Mouse (Mus musculus) kidney, postnatal 0 days (tissue): ENCODE results near the gene Dppa4. TPM values are rescaled to one million over a fixed set of nuclear protein-coding genes. Genes with fewer than 3 reads are reported as not detected.
"Not testable (repeated sequence)": the region's sequence is repeated elsewhere in the genome, so short reads cannot be mapped to it uniquely, and the experiment has no call there.

Experiments used
- ATAC-seq: fragments of 200-750 bp; cut with Nextera tagmentation; replicated peaks from 2 replicates; pipeline ENCODE4 v1.8.0; 2017; ENCODE audit warnings: low read depth, moderate number of reproducible peaks, moderate TSS enrichment, moderate library complexity; ENCODE audit not compliant: low FRiP score
- DNase-seq: peaks from one replicate; pipeline ENCODE4 v3.0.0-alpha.2; 2016; ENCODE audit warnings: low spot score
- H3K27ac ChIP-seq: fragments of 300-500 bp; sonication (generic); 2 replicates; pipeline ENCODE4 v1.5.1; 2014; ENCODE audit warnings: mild to moderate bottlenecking
- H3K27me3 ChIP-seq: fragments of 300-500 bp; sonication (generic); 2 replicates; pipeline ENCODE4 v1.6.1; 2014; ENCODE audit warnings: low read length, mixed read lengths; ENCODE audit not compliant: insufficient read depth
- H3K36me3 ChIP-seq: fragments of 300-500 bp; sonication (generic); 2 replicates; pipeline ENCODE4 v1.6.1; 2014; ENCODE audit warnings: low read length, mixed read lengths; ENCODE audit not compliant: insufficient read depth
- H3K4me1 ChIP-seq: fragments of 300-500 bp; sonication (generic); replicated peaks from 2 replicates; pipeline ENCODE4 v1.6.1; 2014; ENCODE audit warnings: antibody characterized with exemption, low read length, mixed read lengths; ENCODE audit not compliant: insufficient read depth
- H3K4me2 ChIP-seq: fragments of 300-500 bp; sonication (generic); 2 replicates; pipeline ENCODE4 v1.6.1; 2014; ENCODE audit warnings: mild to moderate bottlenecking, low read length, moderate library complexity, mixed read lengths
- H3K4me3 ChIP-seq: fragments of 300-500 bp; sonication (generic); replicated peaks from 2 replicates; pipeline ENCODE4 v1.5.1; 2014; ENCODE audit warnings: low read depth, low read length
- H3K9ac ChIP-seq: fragments of 300-500 bp; sonication (generic); 2 replicates; pipeline ENCODE4 v1.6.1; 2014; ENCODE audit warnings: low read depth, low read length
- H3K9me3 ChIP-seq: fragments of 300-500 bp; sonication (generic); replicated peaks from 2 replicates; pipeline ENCODE4 v1.6.1; 2016; ENCODE audit warnings: low read length, inconsistent platforms, mixed read lengths
- CTCF ChIP-seq: IDR thresholded peaks from 2 replicates; pipeline ENCODE4 v1.5.1; 2016; ENCODE audit warnings: antibody characterized with exemption, low read depth, mild to moderate bottlenecking, moderate library complexity
- WGBS: fragments of 180-500 bp; shearing (Covaris S2); extraction: QIAGEN DNeasy Blood & Tissue Kit; methylation state at CpG from one replicate; pipeline ENCODE4 v1.1.7; 2014; 5-methylcytosine and 5-hydroxymethylcytosine counted together
- polyA plus RNA-seq: library from polyadenylated mRNA; unstranded; fragments of >200 nt; fragmentation: Nextera tagmentation; extraction: Ambion mirVana; gene quantifications from 2 replicates; pipeline ENCODE4 v1.2.1, GENCODE M21; 2015

Dppa4 gene
- polyA plus RNA-seq, 1 experiment from 2014 or later: not detected

GRCm38 (mm10) chr16:48299884-48300283, 16.4 kb downstream of the Dppa4 start:
- Histone ChIP-seq H3K4me2 (no peak overlapping the region), H3K4me3 (no peak overlapping the region), H3K27me3 (no peaks in the 10 kb centered on the region), H3K27ac (no peak overlapping the region), H3K9ac (no peak overlapping the region), H3K9me3 (no peaks in the 10 kb centered on the region), H3K36me3 (no peaks in the 10 kb centered on the region), H3K4me1 (no peaks in the 10 kb centered on the region)
- ATAC-seq: no peak
- TF ChIP-seq CTCF: no peak
- DNase-seq: no peak
- 73% methylated on average over 3 of the region's 3 CpGs for WGBS

- no peaks in the 10 kb centered on the region for H3K27me3 ChIP-seq
- no peaks in the 10 kb centered on the region for H3K4me1 ChIP-seq
- no peaks in the 10 kb centered on the region for H3K36me3 ChIP-seq
- ATAC-seq (no peak), DNase-seq (no peak)
- no peak within 1 kb of the TSS for H3K27ac ChIP-seq
- no peak within 1 kb of the TSS for H3K9ac ChIP-seq
- H3K9me3 ChIP-seq: no peaks in the 10 kb centered on the region
- WGBS: 75% methylated on average over 7 of the region's 7 CpGs
- TF ChIP-seq CTCF: no peak
- no peak within 1 kb of the TSS for H3K4me3 ChIP-seq
- H3K4me2 ChIP-seq: no peak within 1 kb of the TSS
Measured at GRCm38 (mm10) chr16:48303509-48303908, 20.0 kb downstream of the Dppa4 start, which contains the start of gene Dppa2. Gene Dppa2, plus strand, starts transcription at chr16:48303908.

DNA sequence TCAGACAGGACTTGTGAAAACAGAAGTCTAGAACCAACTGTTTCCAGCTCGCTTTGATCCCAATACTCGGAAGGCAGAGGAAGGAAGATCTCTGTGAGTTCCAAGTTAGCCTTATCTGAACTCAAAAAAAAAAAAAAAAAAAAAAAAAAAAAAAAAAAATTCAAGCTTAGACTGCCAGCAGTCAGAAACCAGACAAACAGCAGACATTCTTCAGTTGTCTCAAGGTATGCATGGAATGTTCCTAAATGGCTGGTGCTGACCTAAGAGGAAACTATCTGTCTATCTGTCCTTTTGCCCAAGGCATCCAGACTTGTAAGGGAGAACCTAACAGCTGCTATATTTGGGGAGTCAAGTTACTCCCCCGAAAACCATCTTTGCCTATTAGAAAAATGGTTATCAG, 20.4 kb downstream of the Dppa4 start:
- DNase-seq: peak; percentile 6
- Histone ChIP-seq H3K4me2 (no peak overlapping the region), H3K4me1 (no peaks in the 10 kb centered on the region), H3K36me3 (no peaks in the 10 kb centered on the region), H3K9ac (no peak overlapping the region), H3K9me3 (no peaks in the 10 kb centered on the region), H3K27me3 (no peaks in the 10 kb centered on the region), H3K27ac (no peak overlapping the region), H3K4me3 (no peak overlapping the region)
- TF ChIP-seq CTCF: no peak
- ATAC-seq: no peak
- 74% methylated on average over 3 of the region's 3 CpGs for WGBS

DNA sequence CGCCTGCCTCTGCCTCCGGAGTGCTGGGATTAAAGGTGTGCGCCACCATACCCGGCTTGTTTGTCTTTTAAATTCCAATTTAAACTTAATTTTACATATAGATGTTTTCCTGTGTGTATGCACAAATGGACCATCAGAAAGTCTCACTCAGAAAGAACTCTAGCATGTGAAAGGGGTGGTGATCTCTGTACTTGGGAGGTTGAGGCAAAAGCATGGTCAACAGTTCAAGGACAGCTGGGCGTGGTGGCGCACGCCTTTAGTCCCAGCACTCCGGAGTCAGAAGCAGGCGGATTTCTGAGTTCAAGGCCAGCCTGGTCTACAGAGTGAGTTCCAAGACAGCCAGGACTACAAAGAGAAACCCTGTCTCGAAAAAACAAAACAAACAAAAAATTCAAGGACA, 25.4 kb downstream of the Dppa4 start:
- not testable (repeated sequence) for H3K9me3 ChIP-seq, H3K4me2 ChIP-seq, H3K27me3 ChIP-seq, ATAC-seq, H3K4me3 ChIP-seq, DNase-seq, H3K36me3 ChIP-seq, H3K27ac ChIP-seq, H3K4me1 ChIP-seq, H3K9ac ChIP-seq
- WGBS: 93% methylated on average over 10 of the region's 10 CpGs

DNA sequence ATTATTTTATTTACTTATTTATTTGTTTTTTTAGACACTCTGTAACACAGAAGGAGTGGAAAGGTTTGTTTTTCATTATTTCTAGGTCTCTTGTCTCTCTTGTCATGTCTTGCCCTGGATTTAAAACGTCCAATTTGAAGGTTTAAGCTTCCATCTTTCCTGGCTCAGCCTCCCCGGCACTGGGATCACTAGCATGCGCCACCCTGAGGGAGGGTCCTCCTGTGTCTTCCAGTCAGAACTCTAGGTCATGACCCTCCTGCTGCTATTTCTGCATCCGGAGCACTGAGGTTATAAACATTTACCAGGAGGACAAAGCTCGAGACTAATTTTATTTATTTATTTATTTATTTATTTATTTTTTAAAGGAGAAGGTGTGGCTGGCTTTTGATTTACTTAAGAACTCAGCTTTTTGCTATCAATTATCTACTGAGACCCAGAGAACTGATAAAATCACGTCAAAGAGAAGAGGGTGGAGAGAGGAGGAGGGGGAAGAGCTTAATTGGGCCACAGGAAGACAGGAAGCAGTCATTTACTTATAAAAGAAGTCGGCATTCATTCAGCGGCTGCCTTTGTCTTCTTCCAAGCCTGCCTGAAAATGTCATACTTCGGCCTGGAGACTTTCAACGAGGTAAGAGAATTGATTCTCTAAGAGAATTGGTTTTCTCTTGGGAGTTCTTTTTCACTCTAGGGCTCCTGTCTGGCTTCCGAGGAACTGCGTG, 26.5 kb downstream of the Dppa4 start:
- no peak overlapping the region for H3K4me2 ChIP-seq
- H3K9ac ChIP-seq: no peak overlapping the region
- WGBS: 81% methylated on average over 12 of the region's 12 CpGs
- no peaks in the 10 kb centered on the region for H3K27me3 ChIP-seq
- no peak for DNase-seq
- TF ChIP-seq CTCF: no peak
- H3K4me1 ChIP-seq: no peaks in the 10 kb centered on the region
- H3K4me3 ChIP-seq: no peak overlapping the region
- no peaks in the 10 kb centered on the region for H3K36me3 ChIP-seq
- no peaks in the 10 kb centered on the region for H3K9me3 ChIP-seq
- H3K27ac ChIP-seq: no peak overlapping the region
- no peak for ATAC-seq

DNA sequence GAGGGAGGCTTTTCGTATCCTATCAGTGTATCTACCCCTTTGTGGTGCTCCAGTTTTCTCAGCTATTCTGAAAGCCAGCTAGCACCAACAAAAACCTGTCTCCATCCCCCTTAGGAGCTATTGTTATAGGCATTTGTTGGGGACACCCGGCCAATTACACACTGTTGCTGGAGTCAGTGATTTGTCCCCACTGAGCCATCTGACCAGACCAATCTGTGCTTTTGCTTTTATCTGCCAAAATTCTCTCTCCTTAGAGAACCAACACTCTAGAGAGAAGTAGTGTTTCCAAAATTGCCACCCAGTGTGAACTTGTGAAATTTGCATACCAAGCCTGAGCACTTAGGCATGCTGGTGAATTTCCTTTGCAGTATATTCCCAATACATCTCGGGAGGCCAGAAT, 31.8 kb downstream of the Dppa4 start:
- H3K36me3 ChIP-seq: no peaks in the 10 kb centered on the region
- DNase-seq: no peak
- H3K4me2 ChIP-seq: no peak overlapping the region
- no peaks in the 10 kb centered on the region for H3K9me3 ChIP-seq
- TF ChIP-seq CTCF: no peak
- no peaks in the 10 kb centered on the region for H3K4me1 ChIP-seq
- WGBS: 91% methylated on average over 3 of the region's 3 CpGs
- no peak overlapping the region for H3K27ac ChIP-seq
- H3K9ac ChIP-seq: no peak overlapping the region
- no peaks in the 10 kb centered on the region for H3K27me3 ChIP-seq
- H3K4me3 ChIP-seq: no peak overlapping the region
- ATAC-seq: no peak

DNA sequence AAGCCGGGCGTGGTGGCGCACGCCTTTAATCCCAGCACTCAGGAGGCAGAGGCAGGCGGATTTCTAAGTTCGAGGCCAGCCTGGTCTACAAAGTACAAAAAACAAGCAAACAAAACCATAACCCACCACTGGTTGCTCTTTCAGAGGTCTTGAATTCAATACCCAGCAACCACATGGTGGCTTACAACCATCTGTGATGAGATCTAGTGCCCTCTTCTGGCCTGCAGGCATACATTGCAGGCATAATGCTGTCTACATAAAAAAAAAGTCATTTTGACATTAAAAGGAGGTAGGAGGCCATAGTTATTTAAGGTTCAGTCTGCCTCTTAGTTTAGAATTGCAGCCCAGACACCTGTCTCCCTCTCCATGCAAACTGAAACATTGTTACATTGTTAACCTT, 37.2 kb downstream of the Dppa4 start:
- peak; percentile 23; the same call in 1 of the 2 replicates for TF ChIP-seq CTCF
- Histone ChIP-seq H3K9me3 (no peaks in the 10 kb centered on the region), H3K4me2 (no peak overlapping the region), H3K27me3 (no peaks in the 10 kb centered on the region), H3K4me3 (no peak overlapping the region), H3K4me1 (no peaks in the 10 kb centered on the region), H3K9ac (no peak overlapping the region), H3K27ac (no peak overlapping the region), H3K36me3 (no peaks in the 10 kb centered on the region)
- 98% methylated on average over 6 of the region's 6 CpGs for WGBS
- no peak for DNase-seq
- no peak for ATAC-seq
